Mouse (Mus musculus) ES-E14 (cell line): Measurements from ENCODE around the gene Apoc1. TPM values are rescaled to one million over a fixed set of nuclear protein-coding genes. Genes with fewer than 3 reads are reported as not detected.

Source experiments
- DNase-seq: peaks from one replicate; pipeline ENCODE4 v3.0.0-alpha.2; 2013; ENCODE audit warnings: low read depth, low spot score
- H3K27ac ChIP-seq: 2 replicates; pipeline ENCODE4 v1.5.1; 2012; ENCODE audit warnings: low read depth, mild to moderate bottlenecking, low read length, moderate library complexity, mixed read lengths; ENCODE audit not compliant: poor library complexity, insufficient read depth, severe bottlenecking
- H3K36me3 ChIP-seq: 2 replicates; pipeline ENCODE4 v1.6.1; 2012; ENCODE audit warnings: mild to moderate bottlenecking, low read length, moderate library complexity, mixed read lengths; ENCODE audit not compliant: control insufficient read depth, poor library complexity, insufficient read depth, severe bottlenecking
- H3K4me1 ChIP-seq, 2 experiments: fragments of 150-350 bp in 1 of 2; sonication (generic) in 1 of 2; 2 replicates each; pipeline ENCODE4 v1.6.1; 2012; ENCODE audit warnings: low read length in 2 of 2, mild to moderate bottlenecking in 1 of 2, mixed read lengths in 1 of 2; ENCODE audit not compliant: control insufficient read depth in 2 of 2, insufficient read depth in 2 of 2, poor library complexity in 1 of 2
- H3K4me3 ChIP-seq, 2 experiments: fragments of 150-350 bp in 1 of 2; sonication (generic) in 1 of 2; 2 replicates each; pipeline ENCODE4 v1.5.1; 2012; ENCODE audit warnings: low read length in 2 of 2, low read depth in 1 of 2, mild to moderate bottlenecking in 1 of 2, mixed read lengths in 1 of 2; ENCODE audit not compliant: insufficient read depth in 1 of 2, poor library complexity in 1 of 2, severe bottlenecking in 1 of 2
- H3K9ac ChIP-seq: 2 replicates; pipeline ENCODE4 v1.6.1; 2012; ENCODE audit warnings: low read depth, mild to moderate bottlenecking, low read length, mixed read lengths; ENCODE audit not compliant: poor library complexity, insufficient read depth, severe bottlenecking
- H3K9me3 ChIP-seq: fragments of 150-350 bp; sonication (generic); 2 replicates; pipeline ENCODE4 v1.6.1; 2012; ENCODE audit warnings: low read depth, mild to moderate bottlenecking, low read length; ENCODE audit not compliant: control insufficient read depth, insufficient read depth
- CHD2 ChIP-seq: IDR thresholded peaks from 2 replicates; pipeline ENCODE4 v1.6.1; 2014; ENCODE audit warnings: mild to moderate bottlenecking, low read depth, low read length, inconsistent platforms
- HCFC1 ChIP-seq: IDR thresholded peaks from 2 replicates; pipeline ENCODE4 v1.6.1; 2012; ENCODE audit warnings: low read length, inconsistent platforms, borderline replicate concordance; ENCODE audit not compliant: insufficient read depth
- MAFK ChIP-seq: IDR thresholded peaks from 2 replicates; pipeline ENCODE4 v1.6.1; 2014; ENCODE audit warnings: mild to moderate bottlenecking, low read depth, low read length, inconsistent platforms; ENCODE audit not compliant: insufficient read depth
- ZC3H11A ChIP-seq: IDR thresholded peaks from 2 replicates; pipeline ENCODE4 v1.6.1; 2012; ENCODE audit warnings: low read depth, mild to moderate bottlenecking, inconsistent platforms, low read length, borderline replicate concordance
- ZNF384 ChIP-seq: IDR thresholded peaks from 2 replicates; pipeline ENCODE4 v1.6.1; 2012; ENCODE audit warnings: low read depth, low read length, inconsistent platforms
- in situ Hi-C, 2 experiments: fragments of 600-800 bp; cut with MboI; formaldehyde crosslinking; loops; one replicate each; pipeline ENCODE4 v1.15.1; 2025; ENCODE audit warnings: low sequenced_read_pairs in 2 of 2, inconsistent platforms in 1 of 2; ENCODE audit not compliant: unreplicated experiment in 2 of 2
- total RNA-seq: library from RNA; depleted of rRNA; stranded (reverse); fragments of 300-350 nt; gene quantifications from 2 replicates; pipeline ENCODE4 v1.2.3, GENCODE M21; 2012

Apoc1 gene
- total RNA-seq, 1 experiment: 72.3 TPM

GRCm38 (mm10) chr7:19702859-19703555 lies 10.5 kb upstream of the Apoc1 start:
- Histone ChIP-seq H3K27ac (no peak overlapping the region), H3K9ac (no peak overlapping the region), H3K9me3 (no peaks in the 10 kb centered on the region), H3K4me1 (peaks cover 0 to 21% of the 10 kb centered on the region in 2 experiments; a peak in 2 of 4 replicates), H3K36me3 (peaks cover 32% of the 10 kb centered on the region), H3K4me3 (no peak overlapping the region)
- in situ Hi-C loops: no loop called here
- no peak for DNase-seq
- TF ChIP-seq ZC3H11A: no peak
- no peak for TF ChIP-seq ZNF384

GRCm38 (mm10) chr7:19701069-19701761 lies 8.8 kb upstream of the Apoc1 start:
- Histone ChIP-seq H3K36me3 (peaks cover 44% of the 10 kb centered on the region), H3K27ac (peak overlapping the region; percentile 85), H3K4me3 (peak overlapping the region in 1 of 2 experiments; percentile 31; a peak in 2 of 4 replicates), H3K9me3 (no peaks in the 10 kb centered on the region), H3K4me1 (peaks cover 0 to 21% of the 10 kb centered on the region in 2 experiments; a peak in 2 of 4 replicates), H3K9ac (peak overlapping the region; percentile 64)
- DNase-seq: no peak
- TF ChIP-seq MAFK (no peak), CHD2 (no peak), ZNF384 (peak; percentile 45; the same call in 1 of the 2 replicates), HCFC1 (no peak), ZC3H11A (no peak)
- in situ Hi-C loops: no loop called here

- Histone ChIP-seq H3K36me3 (peaks cover 44% of the 10 kb centered on the region), H3K4me1 (peaks cover 0 to 25% of the 10 kb centered on the region in 2 experiments; a peak in 2 of 4 replicates), H3K27ac (peak overlapping the region; percentile 85), H3K4me3 (peak overlapping the region in 1 of 2 experiments; percentile 24; a peak in 1 of 4 replicates), H3K9me3 (no peaks in the 10 kb centered on the region), H3K9ac (peak overlapping the region; percentile 55)
- no peak for TF ChIP-seq MAFK
- no peak for TF ChIP-seq ZNF384
- no peak for TF ChIP-seq HCFC1
- no peak for TF ChIP-seq CHD2
- TF ChIP-seq ZC3H11A: no peak
- DNase-seq: no peak
- in situ Hi-C loops: no loop called here
Observed at GRCm38 (mm10) chr7:19700299-19701068, 8.0 kb upstream of the Apoc1 start.

GRCm38 (mm10) chr7:19699827-19700148 lies 7.3 kb upstream of the Apoc1 start:
- Histone ChIP-seq H3K9me3 (no peaks in the 10 kb centered on the region), H3K27ac (peak overlapping the region; percentile 77; the same call in 1 of the 2 replicates), H3K4me3 (no peak overlapping the region), H3K36me3 (peaks cover 41% of the 10 kb centered on the region), H3K9ac (peak overlapping the region; percentile 36; the same call in 1 of the 2 replicates), H3K4me1 (peaks cover 0 to 30% of the 10 kb centered on the region in 2 experiments; a peak in 2 of 4 replicates)
- no peak for DNase-seq
- in situ Hi-C loops: no loop called here
- TF ChIP-seq CHD2: no peak
- no peak for TF ChIP-seq HCFC1
- TF ChIP-seq ZC3H11A: no peak
- no peak for TF ChIP-seq ZNF384
- TF ChIP-seq MAFK: no peak
